Mouse (Mus musculus): Measurements from ENCODE around the gene Myo1b. TPM values are rescaled to one million over a fixed set of nuclear protein-coding genes. Genes with fewer than 3 reads are reported as not detected.

Gene Myo1b
- total RNA-seq (2021): 10 to 100 TPM; 39.6 to 45.9 TPM

DNA sequence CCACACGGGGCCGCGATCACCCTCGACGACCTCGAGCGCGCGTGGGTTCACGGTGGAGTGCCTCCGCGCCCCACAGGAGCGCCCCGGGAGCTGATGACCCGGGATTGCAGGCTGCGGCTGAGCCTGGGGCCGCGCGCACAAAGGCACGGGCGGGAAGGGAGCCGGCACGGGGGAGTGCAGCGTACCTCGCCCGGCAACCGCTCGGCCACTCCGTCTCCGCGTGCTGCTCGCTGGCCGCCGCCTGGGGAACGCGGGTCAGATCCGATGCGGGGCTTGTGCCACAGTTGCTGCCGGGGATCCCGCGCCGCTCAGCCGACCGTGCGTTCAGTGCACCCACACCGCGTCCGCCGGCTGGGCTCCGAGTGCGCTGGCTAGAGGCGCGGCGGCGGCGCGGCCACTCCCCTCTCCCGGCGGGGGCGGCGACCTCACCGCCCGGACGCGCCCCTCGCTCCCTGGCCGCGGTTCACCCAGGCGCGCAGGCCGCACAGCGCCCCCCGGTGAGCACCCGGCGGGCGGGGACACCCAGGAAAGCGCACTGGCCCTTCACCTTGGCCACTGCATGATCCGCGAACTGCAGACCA is at the start of gene Myo1b:
Myo1b (minus strand) TSS at position 496 of the 581 bp plus-strand sequence.
- peak; percentile 30 to 36 for DNase-seq (ENCODE audit: low spot score in 2 of 2)
- intact Hi-C loops (cut with DNase I): no loop called here

DNA sequence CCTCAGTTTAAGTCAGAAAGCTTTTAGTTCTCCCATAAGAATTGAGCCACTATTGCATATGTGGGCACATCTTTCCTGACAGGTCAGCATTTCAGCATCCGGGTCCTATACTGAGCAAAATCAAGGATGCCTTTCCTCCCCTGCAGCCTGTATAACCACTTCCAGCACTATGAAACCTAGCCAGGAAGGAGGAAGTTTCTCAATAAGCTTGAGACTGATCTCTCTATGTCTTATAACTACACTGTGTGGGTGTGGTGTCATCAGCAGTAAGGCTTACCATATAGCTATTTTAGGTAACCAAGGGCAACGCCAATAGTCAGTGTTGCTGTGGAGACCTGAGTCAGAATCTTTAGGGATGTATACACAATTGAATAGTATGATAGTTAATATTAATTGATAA is 48.8 kb upstream of the Myo1b start:
- no peak for DNase-seq (ENCODE audit: low spot score in 2 of 2)
- intact Hi-C loops (cut with DNase I): no loop called here

DNA sequence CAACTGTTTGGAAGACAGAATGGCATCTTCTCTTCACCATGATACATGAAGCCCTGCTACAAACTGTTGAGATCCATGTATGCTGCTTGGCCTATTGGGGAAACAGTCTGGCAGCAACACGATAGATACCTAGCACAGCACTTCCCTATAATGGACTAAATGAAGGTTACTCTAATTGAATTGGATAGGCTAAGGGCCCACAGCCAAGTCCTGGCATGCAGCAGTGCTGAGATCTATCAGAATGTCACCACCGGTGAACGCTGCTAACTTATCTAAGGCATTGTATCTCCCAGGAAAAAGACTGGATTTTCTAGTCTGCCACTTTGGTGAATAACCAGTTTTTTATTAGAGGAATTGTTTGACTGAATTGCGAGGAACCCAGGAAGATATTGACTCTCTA is 31.2 kb upstream of the Myo1b start:
- no peak for DNase-seq (ENCODE audit: low spot score in 2 of 2)
- intact Hi-C loops (cut with DNase I): no loop called here

DNA sequence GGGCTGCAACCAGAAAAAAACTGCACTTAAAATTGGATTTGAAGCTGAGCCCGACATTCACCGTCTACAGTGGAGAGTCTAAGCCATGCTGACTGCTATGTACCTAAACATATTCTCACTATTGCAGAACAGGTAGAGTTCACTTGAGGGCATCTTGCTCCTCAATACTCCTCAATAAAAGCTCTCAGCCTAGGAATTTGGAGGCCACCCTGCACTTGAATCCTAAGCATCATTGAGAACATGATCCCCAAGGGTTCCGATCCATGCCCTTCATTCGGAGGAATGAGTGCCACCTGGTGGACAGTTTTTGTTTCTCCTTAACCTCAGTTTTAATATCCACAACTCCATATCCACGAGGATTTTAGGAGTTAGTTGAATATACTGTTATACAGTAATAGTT is 28.9 kb upstream of the Myo1b start:
- peak; percentile 48 to 54 for DNase-seq (ENCODE audit: low spot score in 2 of 2)
- intact Hi-C loops (cut with DNase I): loop anchor here (2.0 kb wide), 1 partner anchor 276 kb away; no protein-coding TSS in a partner anchor

DNA sequence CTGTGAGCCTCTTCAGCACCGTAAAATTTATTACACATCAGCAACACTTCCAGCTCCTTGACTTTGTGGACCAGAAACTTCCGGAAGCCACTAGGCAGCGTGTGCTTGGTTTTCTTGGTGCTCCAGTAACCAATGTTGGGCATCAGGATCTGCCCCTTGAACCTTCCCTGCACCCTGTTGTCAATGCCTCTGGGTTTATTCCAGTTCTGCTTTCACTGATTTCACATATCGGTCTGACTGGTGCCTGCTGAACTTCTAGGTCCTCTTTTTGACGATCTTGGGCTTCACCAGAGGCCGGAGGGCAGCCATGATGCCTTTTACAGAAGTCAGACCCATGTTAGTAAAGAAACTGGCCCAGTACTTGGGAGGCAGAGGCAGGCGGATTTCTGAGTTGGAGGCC is 22.5 kb upstream of the Myo1b start:
- intact Hi-C loops (cut with DNase I): no loop called here
- DNase-seq (ENCODE audit: low spot score in 2 of 2): no peak

DNA sequence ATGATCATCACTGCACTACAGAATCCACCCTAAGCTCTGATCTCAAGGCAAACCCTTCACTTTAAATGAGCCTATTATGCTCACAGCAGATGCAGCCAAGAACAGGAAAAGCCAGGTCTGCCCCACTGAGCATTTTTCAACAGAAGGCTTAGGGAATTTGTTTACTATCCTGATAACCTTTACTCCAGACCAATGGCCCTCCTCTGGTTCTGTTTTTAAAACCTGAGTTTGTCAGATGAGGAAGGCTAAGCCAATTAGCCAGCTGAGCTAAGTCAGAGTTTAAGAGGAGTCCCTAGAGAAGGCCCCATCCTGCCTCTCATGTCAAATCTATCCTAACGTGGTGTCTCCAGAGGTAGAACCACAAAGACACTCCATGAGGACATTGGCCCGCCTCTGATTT is 19.1 kb upstream of the Myo1b start:
- intact Hi-C loops (cut with DNase I): no loop called here

DNA sequence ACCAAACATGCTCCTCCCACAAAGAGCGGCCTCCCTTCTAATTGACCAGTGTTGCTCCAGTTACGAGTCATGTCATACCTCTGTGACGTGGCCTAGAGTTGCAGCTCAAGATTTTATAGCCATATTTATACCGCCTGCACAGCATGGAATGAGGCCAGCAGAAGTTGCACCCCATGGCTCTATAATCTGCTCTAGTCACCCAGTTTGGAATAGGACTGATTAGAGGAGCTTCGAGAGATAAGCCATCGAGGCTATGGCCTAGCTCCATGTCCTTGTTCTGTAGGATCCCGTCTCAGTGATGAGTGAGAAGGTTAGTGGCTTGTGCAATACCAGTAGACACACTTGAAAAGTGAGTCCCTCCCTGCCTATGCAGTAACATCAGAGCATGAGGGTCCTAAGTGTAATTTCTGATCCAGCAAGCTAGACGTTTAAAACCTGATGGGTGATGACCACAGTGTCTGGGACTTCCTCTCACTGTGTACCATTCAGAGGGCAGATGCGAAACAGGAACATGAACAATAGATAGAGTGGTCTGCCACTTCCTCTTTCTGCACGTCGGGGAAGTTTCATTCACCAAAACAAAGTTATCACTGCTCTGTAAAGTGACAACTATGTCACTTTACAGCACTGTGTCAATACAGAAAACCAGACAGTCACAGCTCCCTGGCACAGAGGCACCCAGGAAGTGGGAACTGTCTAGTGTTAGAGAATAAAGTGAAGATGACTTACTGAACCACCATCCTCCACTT is 18.5 kb upstream of the Myo1b start:
- no peak for DNase-seq (ENCODE audit: low spot score in 2 of 2)
- intact Hi-C loops (cut with DNase I): no loop called here

More for the DNA sequence above, 19.1 kb upstream of the Myo1b start:
- DNase-seq (ENCODE audit: low spot score in 2 of 2): no peak

DNA sequence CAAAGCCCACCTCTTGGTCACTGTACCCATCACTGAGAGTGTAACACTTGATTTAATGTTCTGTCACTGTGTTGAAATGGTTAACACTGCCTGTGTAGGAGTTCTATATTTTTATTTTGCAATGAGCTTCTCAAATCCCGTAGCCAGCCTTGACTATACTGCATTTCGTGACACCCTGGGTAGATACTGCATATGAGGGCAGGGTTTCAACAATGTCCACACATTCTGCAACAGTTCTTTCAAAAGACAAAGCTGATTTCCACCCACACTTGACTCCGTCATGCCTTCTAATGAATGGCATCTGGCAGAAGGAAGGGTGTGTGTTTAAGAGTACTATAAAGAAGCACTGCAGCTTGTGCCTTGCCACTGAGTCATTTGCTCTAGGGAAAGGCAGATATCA is 17.0 kb upstream of the Myo1b start:
- intact Hi-C loops (cut with DNase I): no loop called here
- no peak for DNase-seq (ENCODE audit: low spot score in 2 of 2)

DNA sequence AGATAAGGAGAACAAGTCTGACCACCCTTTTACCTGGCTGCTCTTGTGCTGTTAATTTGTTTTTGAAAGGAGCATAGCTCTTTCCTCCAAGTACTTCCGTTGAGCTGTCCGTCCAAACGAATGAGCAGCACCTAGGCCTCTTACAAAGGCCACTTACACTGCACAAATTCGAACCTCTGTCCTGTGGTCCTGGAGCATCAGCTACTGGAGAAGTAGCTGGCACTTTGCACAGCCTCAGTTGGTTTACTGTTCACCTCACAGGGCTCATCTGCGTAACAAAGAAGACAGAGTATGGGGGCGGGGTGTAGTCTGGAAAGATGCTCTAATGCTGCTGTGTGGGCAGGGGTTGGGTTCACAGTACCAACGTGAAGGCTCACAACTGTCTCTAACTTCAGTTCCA is 15.7 kb upstream of the Myo1b start:
- DNase-seq (ENCODE audit: low spot score in 2 of 2): no peak
- intact Hi-C loops (cut with DNase I): no loop called here

DNA sequence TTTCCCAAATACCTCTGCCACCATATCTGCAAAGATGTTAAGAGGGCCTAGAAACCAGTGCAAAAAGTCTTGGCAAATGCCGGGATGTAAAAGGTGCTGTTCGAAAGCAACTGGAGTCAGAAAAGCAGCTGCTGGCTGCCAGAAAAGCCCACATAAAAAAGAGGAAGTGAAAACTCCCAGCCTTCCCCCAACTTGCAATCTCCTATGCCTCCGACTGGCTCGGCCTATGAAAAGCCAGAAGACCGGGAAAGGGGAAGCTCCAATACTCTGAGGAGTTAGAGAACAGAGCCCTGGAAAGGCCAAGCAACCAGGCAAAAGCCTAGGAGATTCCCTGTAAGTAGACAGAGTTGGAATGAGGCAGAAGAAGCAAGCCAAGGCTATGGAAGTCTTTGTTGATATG is 14.7 kb upstream of the Myo1b start:
- DNase-seq (ENCODE audit: low spot score in 2 of 2): peak in 1 of 2 experiments; percentile 23
- intact Hi-C loops (cut with DNase I): no loop called here

DNA sequence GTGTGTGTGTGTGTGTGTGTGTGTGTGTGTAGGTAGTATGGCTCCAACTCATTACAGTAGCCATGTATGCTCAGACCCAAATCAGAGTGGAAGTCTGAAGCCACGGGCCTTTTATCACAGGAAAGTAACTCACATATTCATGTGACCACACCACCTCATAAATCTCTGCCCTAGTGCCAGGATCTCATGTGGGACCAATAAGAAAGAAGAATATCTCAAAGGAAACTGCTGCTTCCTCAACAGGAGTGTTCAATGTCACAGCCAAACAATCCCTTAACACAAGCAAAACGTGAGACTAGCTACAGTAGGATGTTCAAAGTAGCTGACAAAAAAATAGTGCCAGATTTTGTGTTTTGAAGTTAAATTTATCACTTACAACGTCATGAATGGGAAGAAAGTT is 13.7 kb upstream of the Myo1b start:
- no peak for DNase-seq (ENCODE audit: low spot score in 2 of 2)
- intact Hi-C loops (cut with DNase I): no loop called here

DNA sequence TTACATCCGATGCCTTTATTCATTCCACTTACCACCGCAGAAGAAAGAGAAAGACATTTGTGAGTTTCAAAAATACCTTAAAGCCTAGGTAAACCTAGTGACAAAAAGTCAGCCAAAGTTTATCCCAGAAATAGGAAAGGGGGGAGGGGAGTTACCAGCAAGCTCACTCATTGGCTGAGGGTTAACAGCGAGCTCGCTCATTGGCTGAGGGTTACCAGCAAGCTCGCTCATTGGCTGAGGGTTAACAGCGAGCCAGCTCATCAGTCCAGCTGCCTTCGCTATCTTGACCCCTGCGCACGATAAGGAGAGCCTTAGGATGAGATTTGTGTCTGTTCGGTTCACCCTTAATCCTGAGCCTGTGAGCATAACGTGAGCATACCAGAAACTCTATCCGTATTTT is 6.9 kb upstream of the Myo1b start:
- no peak for DNase-seq (ENCODE audit: low spot score in 2 of 2)
- intact Hi-C loops (cut with DNase I): no loop called here

DNA sequence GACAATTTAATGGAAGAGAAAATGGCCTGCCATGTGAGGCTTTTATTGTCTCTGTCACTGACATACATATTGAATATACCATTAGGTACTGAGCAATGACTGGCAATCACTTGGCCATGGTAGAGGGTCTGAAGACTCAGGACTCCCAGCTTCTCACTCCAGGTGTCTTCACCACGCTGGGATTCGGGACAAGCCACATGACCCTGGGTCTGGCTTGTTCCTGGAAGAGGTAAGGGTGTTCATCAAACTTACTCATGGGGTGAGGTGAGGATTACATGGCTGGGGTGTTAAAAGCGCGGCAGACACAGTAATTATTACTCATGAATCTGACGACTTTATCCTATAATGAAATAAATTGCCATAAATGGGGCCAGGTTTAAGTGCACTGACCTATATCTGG is 405 bp upstream of the Myo1b start:
- no peak for DNase-seq (ENCODE audit: low spot score in 2 of 2)
- intact Hi-C loops (cut with DNase I): no loop called here

DNA sequence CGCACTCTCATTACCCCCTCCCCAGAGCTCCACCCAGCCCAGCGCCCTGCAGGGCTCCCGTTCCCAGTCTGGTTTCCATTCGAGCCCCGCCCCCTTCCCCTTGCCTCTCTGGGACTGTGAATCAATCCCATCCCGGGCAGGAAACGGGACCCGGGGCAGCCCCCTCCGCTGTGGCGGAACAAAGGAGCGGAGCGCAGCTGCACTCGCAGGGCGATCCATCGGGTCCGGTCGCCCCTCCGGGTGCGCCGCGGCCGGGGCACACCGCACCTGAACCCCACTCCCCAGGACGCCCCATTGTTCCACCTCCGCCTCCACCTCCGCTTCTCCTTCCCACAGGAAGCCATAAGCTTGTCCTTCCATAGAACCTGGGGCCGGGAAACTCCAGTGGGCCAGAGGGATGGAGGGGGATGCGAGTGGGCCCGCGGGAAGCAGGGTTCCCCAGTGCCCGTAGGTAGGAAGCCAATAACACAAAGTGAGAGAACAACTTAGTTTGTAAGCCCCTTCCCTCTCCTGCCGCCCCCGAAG is 758 bp downstream of the Myo1b start:
- intact Hi-C loops (cut with DNase I): no loop called here
- DNase-seq (ENCODE audit: low spot score in 2 of 2): peak; percentile 28 to 38

DNA sequence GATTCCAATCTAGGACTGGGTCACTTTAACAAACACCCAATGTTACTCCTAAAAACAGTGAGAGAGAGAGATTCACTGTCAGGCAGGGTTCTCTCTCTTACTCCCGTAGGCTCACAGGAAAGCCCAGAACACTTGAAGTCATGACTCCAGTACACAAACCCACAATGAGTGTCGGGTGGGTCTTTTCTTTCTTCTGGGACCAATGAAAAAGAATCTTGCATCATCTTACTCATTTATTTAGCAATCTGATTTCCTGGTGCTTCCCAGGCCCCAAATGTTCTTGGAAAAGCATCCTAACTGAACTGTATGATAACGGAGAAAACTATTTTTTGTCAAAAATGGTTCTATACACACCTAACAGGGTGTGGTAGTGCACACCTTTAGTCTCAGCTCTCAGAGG is 1.8 kb downstream of the Myo1b start:
- no peak for DNase-seq (ENCODE audit: low spot score in 2 of 2)
- intact Hi-C loops (cut with DNase I): loop anchor here (5.0 kb wide), 1 partner anchor 77 kb away; no protein-coding TSS in a partner anchor

DNA sequence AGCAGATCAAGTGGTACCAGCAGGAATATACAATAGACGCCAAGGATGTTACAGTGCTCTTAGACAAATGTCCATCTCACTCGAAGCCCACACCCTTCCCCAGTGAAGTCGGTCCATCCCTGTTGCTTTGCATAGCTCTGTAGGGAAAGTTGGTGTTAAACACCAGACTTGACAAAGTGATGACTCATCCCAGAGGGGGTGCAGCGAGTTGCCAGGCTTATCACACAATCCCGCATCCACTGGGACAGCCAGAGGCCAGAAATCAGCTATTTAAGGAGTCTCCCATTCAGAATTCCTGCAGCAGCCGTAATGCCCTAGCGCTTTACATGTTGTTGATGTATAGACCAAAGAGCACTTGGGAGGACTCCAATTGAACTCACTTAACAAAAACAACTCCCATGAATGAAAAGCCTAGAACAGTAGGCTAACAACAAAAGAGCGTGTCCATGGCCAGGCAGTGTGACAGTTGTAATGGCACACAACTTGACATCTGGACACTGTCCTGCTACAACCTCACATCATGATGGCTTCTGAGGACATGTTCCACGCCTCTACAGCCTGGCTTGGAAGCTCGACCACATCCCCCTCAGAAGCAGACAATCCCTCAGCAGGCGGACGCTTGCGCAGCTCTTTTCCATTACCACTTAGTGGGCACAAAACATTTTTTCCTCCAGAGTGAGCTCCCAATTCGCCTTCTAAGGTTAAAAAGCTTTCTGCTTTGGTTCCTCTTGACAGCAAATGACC is 2.6 kb downstream of the Myo1b start:
- intact Hi-C loops (cut with DNase I): loop anchor here (5.0 kb wide), 1 partner anchor 76 kb away; no protein-coding TSS in a partner anchor
- peak in 1 of 2 experiments; percentile 67 for DNase-seq (ENCODE audit: low spot score in 2 of 2)

DNA sequence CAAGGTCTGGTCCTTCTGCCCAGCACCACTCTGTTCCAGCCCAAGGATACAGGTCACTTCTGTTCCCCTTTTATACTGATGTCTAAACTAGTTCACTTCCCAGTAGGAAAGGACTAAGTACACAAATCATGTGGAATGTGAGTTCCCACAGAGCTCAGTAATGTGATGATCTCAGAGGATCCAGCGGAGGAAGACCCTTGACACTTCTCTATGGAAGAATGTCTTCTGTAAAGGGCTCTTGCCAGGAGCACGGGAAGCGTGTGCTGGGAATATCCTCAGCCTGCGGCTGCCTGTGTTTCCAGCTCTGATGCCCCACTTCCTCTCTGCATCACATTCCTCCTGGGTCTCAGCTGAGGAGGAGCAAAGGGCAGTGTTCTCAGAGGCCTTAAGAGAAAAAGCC is 4.5 kb downstream of the Myo1b start:
- intact Hi-C loops (cut with DNase I): loop anchor here (5.0 kb wide), 1 partner anchor 74 kb away; no protein-coding TSS in a partner anchor
- DNase-seq (ENCODE audit: low spot score in 2 of 2): no peak

DNA sequence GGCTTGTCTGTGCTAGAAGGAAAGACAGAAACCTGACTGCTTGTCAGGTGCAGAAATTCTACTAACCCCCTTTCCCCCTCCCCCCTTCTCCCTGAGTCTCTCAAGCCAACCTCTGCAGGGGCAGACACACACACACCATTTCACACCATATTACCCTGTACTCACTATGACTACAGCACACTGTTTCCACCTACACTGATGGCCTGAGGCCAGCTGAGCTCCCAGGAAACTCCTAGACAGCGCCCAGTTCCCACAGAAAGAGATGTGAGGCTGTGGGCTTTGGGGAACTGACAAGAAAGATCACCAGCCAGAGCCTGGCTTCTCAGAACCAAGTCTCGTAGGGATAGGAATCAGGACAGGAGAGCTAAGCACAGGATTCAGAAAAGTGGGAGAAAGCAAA is 6.7 kb downstream of the Myo1b start:
- peak; percentile 26 to 70 for DNase-seq (ENCODE audit: low spot score in 2 of 2)
- intact Hi-C loops (cut with DNase I): loop anchor here (5.0 kb wide), 1 partner anchor 87 kb away; no protein-coding TSS in a partner anchor

DNA sequence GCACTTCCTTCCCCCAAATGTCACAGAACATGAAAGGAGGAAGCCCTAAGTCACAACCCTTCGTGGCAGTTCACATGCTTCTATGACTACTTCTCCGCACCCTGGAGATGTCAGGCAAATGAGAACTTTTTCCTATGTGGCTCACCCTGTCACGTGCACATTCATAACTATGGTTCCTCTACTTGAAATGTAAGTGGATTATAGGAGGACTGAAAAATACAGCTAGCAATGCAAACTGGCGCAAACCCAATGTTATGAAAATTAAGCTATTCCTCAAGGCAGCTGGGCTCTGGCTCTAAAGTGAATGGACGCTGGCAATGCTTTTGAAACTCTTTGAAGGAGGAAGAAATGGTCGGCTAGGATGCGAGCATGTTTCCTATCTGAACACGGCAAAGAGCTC is 8.1 kb downstream of the Myo1b start:
- intact Hi-C loops (cut with DNase I): loop anchor here (5.0 kb wide), 1 partner anchor 86 kb away; no protein-coding TSS in a partner anchor
- DNase-seq (ENCODE audit: low spot score in 2 of 2): peak in 1 of 2 experiments; percentile 24

Measured in left cerebral cortex, postnatal 25 days (tissue).